Mouse (Mus musculus) testis, postnatal 14 days (tissue): ENCODE results near the gene Rxylt1.

Experiments
- DNase-seq: peaks from one replicate; pipeline ENCODE4 v3.0.0; 2021; ENCODE audit warnings: low spot score

Rxylt1 gene

GRCm38 (mm10) chr10:122044926-122045325 lies 52.2 kb downstream of the Rxylt1 start:
- DNase-seq: no peak

- peak; percentile 46 for DNase-seq
Observed at GRCm38 (mm10) chr10:122040372-122040771, 56.8 kb downstream of the Rxylt1 start.

- DNase-seq: no peak
Observed at GRCm38 (mm10) chr10:122039566-122039965, 57.6 kb downstream of the Rxylt1 start.

- no peak for DNase-seq
Observed at GRCm38 (mm10) chr10:122038554-122038953, 58.6 kb downstream of the Rxylt1 start.

- DNase-seq: no peak
Observed at GRCm38 (mm10) chr10:122033271-122033670, 63.9 kb downstream of the Rxylt1 start.

GRCm38 (mm10) chr10:122030420-122030819 lies 66.8 kb downstream of the Rxylt1 start:
- DNase-seq: no peak

GRCm38 (mm10) chr10:122029738-122030137 lies 67.4 kb downstream of the Rxylt1 start:
- no peak for DNase-seq
